Mouse (Mus musculus) stomach, postnatal 0 days (tissue): ENCODE measurements around the gene Cxcl12.

Experiments
- CTCF ChIP-seq: IDR thresholded peaks from 2 replicates; pipeline ENCODE4 v1.5.1; 2016; ENCODE audit warnings: antibody characterized with exemption, low read depth, mild to moderate bottlenecking, moderate library complexity
- EP300 ChIP-seq: optimal IDR thresholded peaks from 2 replicates; pipeline ENCODE3; 2016; ENCODE audit warnings: antibody characterized with exemption

DNA sequence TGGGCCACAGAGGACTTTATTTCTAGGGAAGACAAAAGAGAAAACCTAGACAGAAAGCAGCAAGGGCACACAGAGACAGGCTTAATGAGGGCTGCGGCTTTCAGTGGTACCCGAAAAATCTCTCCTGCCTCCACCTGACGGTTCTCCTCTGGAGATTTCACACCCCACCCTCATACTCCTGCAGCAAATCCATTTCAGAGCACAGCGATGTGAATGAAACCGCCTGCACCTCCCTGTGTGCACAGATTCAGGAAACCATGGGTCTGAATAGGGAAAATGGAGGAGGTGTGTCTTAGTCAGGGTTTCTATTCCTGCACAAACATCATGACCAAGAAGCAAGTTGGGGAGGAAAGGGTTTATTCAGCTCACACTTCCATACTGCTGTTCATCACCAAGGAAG, 46.2 kb downstream of the Cxcl12 start:
- TF ChIP-seq CTCF (no peak), EP300 (no peak)
